Mouse (Mus musculus): Measurements from ENCODE around the gene Pcyt1a.

The Pcyt1a gene

GRCm38 (mm10) chr16:32510399-32511337, 79.9 kb downstream of the Pcyt1a start:
- DNase-seq (ENCODE audit: low spot score), result no peak

GRCm38 (mm10) chr16:32511338-32511734, 80.6 kb downstream of the Pcyt1a start:
- no peak for DNase-seq (ENCODE audit: low spot score)

GRCm38 (mm10) chr16:32511827-32512490, 81.2 kb downstream of the Pcyt1a start:
- DNase-seq (ENCODE audit: low spot score), result no peak

DNA sequence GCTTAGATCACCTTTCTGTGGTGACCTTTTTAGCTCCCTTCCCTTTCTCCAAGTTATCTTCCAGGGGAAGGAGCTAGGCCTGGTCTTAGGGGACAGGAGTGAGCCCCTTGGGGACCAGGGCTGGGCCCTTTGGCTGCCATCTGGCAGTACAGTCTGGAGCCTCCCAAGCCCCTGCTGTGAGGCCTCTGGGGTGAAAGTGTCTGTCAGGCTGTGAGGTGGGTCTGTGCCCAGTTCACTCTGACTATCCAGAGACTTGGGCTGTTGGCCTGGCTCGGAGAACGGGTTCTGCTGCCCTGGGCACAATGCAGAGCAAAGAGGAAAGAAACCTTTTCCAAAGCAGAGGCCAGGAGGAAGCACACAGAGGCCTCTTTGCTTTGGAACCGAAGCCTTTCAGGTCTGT, 82.2 kb downstream of the Pcyt1a start:
- no peak for DNase-seq (ENCODE audit: low spot score)

- DNase-seq (ENCODE audit: low spot score), result no peak
Measured at GRCm38 (mm10) chr16:32513401-32513800, 82.7 kb downstream of the Pcyt1a start.

- DNase-seq (ENCODE audit: low spot score), result no peak
Measured at GRCm38 (mm10) chr16:32513948-32514347, 83.2 kb downstream of the Pcyt1a start.

DNA sequence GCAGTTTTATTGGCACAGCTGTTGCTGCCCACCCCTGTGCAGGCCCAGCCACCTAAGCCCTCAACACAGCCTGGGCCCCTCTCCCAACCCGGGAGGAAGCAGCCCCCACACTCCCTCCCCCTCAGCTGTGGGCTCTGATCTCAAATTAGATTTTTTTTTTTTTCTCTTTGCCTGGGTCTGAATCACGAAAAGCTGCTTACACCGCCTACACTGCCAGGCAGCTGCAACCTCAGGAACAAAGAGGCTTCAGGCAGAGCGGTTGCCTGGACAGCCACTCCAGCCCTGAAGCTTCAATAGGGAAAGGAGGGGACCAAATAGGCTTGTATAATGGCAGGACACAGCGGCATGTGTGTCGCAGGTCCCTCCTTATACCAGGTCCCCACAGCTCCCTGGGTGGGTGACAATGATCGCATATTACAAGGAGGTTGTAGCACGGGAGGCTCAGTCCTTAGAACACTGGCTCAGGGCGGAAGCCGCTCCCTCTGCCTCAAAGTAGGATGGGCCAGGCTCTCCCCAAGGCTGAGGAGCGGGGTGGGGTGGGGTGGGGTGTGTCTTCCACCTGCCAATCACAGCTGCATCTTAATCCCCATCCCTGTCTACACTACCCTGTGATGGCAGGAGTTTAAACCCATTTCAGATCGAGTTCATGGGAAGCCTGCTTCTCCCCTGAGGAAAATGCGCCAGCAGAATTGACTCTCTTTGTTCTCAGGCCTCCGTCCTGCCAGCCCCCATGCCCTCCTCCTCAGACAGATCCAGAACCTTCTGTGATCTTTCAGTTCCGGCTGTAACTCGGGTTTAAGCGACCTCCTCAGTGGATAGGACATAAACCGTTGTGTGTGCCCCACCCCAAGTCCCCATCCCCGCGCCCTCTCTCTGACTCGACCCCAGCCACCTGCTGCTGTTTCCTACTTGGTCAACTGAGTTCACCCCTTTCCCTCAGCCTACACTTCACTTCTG, 85.6 kb downstream of the Pcyt1a start:
- DNase-seq (ENCODE audit: low spot score), result peak; percentile 79

GRCm38 (mm10) chr16:32517785-32518481, 87.2 kb downstream of the Pcyt1a start:
- no peak for DNase-seq (ENCODE audit: low spot score)

DNA sequence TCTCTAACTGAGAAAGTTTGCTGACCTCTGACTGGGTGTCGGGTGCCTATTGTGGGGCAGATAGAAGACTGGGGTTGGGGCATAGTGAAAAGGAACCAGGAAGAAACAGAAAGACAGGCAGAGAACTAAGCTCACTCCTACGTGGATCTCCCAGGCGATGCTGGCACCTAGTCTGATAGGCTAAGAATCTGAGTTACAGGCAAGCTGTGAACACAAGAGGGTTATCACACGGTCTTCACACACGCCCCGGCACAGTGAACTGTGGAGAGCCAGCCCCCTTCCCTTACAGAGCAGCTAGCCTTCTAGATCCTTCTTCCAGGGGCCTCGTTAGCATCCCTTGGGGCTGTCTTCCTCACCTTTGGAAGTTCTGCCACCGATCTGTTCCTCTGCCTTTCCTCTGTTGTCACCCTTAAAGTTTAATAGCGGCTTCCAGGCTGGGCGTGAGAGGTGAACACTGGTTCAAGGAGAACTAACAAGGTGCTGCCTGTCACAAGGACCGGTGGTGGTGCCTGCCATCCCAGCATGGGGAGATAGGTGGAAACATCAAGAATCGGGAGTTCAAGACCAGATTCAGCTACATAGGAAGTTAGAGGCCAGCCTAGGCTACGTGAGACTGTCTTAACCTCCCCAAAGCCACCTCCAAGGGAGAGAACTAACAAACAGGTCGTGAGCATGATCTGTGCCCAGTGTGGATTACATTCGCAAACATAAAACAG, 89.1 kb downstream of the Pcyt1a start:
- no peak for DNase-seq (ENCODE audit: low spot score)

DNA sequence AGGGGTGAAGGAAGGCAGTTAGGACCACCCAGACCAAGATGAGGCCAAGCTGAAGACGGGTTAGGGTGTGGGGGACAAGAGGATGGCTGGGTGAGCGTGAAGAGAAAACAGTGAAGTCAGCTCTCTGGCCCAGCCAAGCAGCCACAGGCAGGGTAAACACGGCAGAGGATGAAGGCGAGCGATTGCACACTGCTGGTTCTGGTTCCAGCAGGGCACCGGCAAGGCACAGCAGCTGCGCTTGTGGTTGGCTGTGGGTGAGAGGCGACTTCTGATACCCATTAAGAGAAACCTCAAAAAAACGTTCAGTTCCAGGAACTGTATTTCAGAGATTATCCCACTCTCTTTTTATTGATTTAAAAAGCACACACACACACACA, 89.6 kb downstream of the Pcyt1a start:
- no peak for DNase-seq (ENCODE audit: low spot score)

DNA sequence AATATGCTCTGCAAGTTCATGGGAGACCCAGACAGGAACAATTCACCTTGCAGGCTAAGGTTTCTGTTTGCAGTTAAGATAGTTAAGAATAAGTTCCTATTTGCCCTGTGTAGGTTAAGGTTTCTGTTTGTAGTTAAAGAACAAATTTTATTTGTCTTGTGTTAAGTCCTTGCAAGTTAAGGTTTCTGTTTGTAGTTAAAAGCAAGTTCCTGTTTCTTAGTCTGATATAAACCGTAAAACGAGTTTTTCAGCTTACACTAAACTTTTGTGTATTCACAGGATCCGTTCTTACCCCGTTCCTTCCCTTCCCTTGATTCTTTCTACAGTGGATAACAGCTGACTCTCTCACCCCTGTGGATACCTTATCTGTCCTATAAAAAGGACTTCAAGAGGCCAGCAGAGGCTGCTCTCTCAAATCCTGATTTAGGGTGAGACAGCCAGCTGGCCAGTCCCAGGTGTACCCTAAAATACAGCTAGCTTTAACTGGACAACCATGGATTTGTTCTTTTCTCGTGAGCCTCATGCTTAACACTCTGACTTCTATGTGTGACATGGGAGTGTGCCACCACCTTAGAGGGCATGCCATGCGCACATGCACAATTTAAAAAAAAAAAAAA, 92.0 kb downstream of the Pcyt1a start:
- no peak for DNase-seq (ENCODE audit: low spot score)

- DNase-seq (ENCODE audit: low spot score), result no peak
Measured at GRCm38 (mm10) chr16:32523462-32524243, 92.9 kb downstream of the Pcyt1a start.

GRCm38 (mm10) chr16:32524244-32524615, 93.5 kb downstream of the Pcyt1a start:
- no peak for DNase-seq (ENCODE audit: low spot score)
